Mouse (Mus musculus) CH12.LX (cell line): ENCODE results near the gene Hist1h2bj. TPM values are rescaled to one million over a fixed set of nuclear protein-coding genes. Genes with fewer than 3 reads are reported as not detected.

Experiments
- DNase-seq: peaks from one replicate; pipeline ENCODE4 v3.0.0-alpha.2; 2013; ENCODE audit errors: extremely low read depth
- H3K27ac ChIP-seq: 2 replicates; pipeline ENCODE4 v1.5.1; 2012; ENCODE audit warnings: low read depth, mild to moderate bottlenecking, control low read depth, moderate library complexity; ENCODE audit not compliant: insufficient read depth
- H3K27me3 ChIP-seq: replicated peaks from 2 replicates; pipeline ENCODE3; 2012; ENCODE audit warnings: inconsistent platforms
- H3K36me3 ChIP-seq, 2 experiments: replicated peaks in 1 of 2; 2 replicates each; pipeline versions ENCODE3 to v1.6.1; 2012; ENCODE audit warnings: inconsistent platforms in 1 of 2, low read length in 1 of 2, mild to moderate bottlenecking in 1 of 2, mixed read lengths in 1 of 2, moderate library complexity in 1 of 2; ENCODE audit not compliant: control insufficient read depth in 1 of 2, insufficient read depth in 1 of 2
- H3K4me1 ChIP-seq, 2 experiments: 2 replicates each; pipeline ENCODE4 v1.6.1; 2012; ENCODE audit warnings: inconsistent platforms in 1 of 2, moderate library complexity in 1 of 2; ENCODE audit not compliant: insufficient read depth in 2 of 2, control insufficient read depth in 1 of 2
- H3K4me2 ChIP-seq: 2 replicates; pipeline ENCODE4 v1.6.1; 2012; ENCODE audit warnings: low read depth, mild to moderate bottlenecking, control low read depth; ENCODE audit not compliant: poor library complexity, insufficient read depth, severe bottlenecking
- H3K4me3 ChIP-seq, 3 experiments: fragments of 150-350 bp in 1 of 3; sonication (generic) in 1 of 3; replicated peaks in 1 of 3; 2 replicates each; pipeline versions ENCODE3 to v1.5.1; 2011 to 2012; ENCODE audit warnings: low read depth in 2 of 3, low read length in 2 of 3, mild to moderate bottlenecking in 2 of 3, moderate library complexity in 2 of 3, control low read depth in 1 of 3, improper control_type of control experiment in 1 of 3, inconsistent platforms in 1 of 3, mixed read lengths in 1 of 3; ENCODE audit not compliant: poor library complexity in 1 of 3
- H3K79me2 ChIP-seq: replicated peaks from 2 replicates; pipeline ENCODE4 v1.6.1; 2012; ENCODE audit warnings: mild to moderate bottlenecking, moderate library complexity; ENCODE audit not compliant: control insufficient read depth, poor library complexity, insufficient read depth, severe bottlenecking; ENCODE audit errors: extremely low read depth
- H3K9ac ChIP-seq: 2 replicates; pipeline ENCODE4 v1.6.1; 2012; ENCODE audit warnings: low read depth, mild to moderate bottlenecking, control low read depth, moderate library complexity; ENCODE audit not compliant: insufficient read depth
- H3K9me3 ChIP-seq: replicated peaks from 2 replicates; pipeline ENCODE3; 2012; ENCODE audit warnings: low read length, inconsistent platforms, mixed read lengths
- CHD2 ChIP-seq: IDR thresholded peaks from 2 replicates; pipeline ENCODE4 v1.6.1; 2011; ENCODE audit warnings: low read length, improper control_type of control experiment
- E2F4 ChIP-seq: IDR thresholded peaks from 2 replicates; pipeline ENCODE4 v1.6.1; 2011; ENCODE audit warnings: low read depth, low read length, improper control_type of control experiment; ENCODE audit not compliant: insufficient replicate concordance
- ETS1 ChIP-seq: conservative IDR thresholded peaks from 2 replicates; pipeline ENCODE4 v1.6.1; 2012; ENCODE audit warnings: low read depth, mild to moderate bottlenecking, inconsistent platforms, low read length, improper control_type of control experiment, moderate library complexity
- GABPA ChIP-seq: IDR thresholded peaks from 2 replicates; pipeline ENCODE4 v1.6.1; 2012; ENCODE audit warnings: low read depth, low read length, improper control_type of control experiment, inconsistent platforms; ENCODE audit not compliant: insufficient replicate concordance
- IRF4 ChIP-seq: IDR thresholded peaks from 2 replicates; pipeline ENCODE4 v1.6.1; 2014; ENCODE audit warnings: low read depth, mild to moderate bottlenecking, inconsistent platforms, low read length, improper control_type of control experiment
- MAFK ChIP-seq: IDR thresholded peaks from 2 replicates; pipeline ENCODE4 v1.6.1; 2011; ENCODE audit warnings: low read length, improper control_type of control experiment; ENCODE audit not compliant: insufficient replicate concordance
- MAX ChIP-seq: IDR thresholded peaks from 2 replicates; pipeline ENCODE4 v1.6.1; 2011; ENCODE audit warnings: low read length, improper control_type of control experiment
- MAZ ChIP-seq: IDR thresholded peaks from 2 replicates; pipeline ENCODE4 v1.6.1; 2012; ENCODE audit warnings: low read depth, mild to moderate bottlenecking, inconsistent platforms, low read length, improper control_type of control experiment, moderate library complexity
- MEF2A ChIP-seq: IDR thresholded peaks from 2 replicates; pipeline ENCODE4 v1.6.1; 2014; ENCODE audit warnings: low read depth, mild to moderate bottlenecking, inconsistent platforms, low read length, improper control_type of control experiment, borderline replicate concordance
- NELFE ChIP-seq: IDR thresholded peaks from 2 replicates; pipeline ENCODE4 v1.6.1; 2011; ENCODE audit warnings: low read depth, low read length, improper control_type of control experiment
- NRF1 ChIP-seq: IDR thresholded peaks from 2 replicates; pipeline ENCODE4 v1.6.1; 2014; ENCODE audit warnings: low read depth, mild to moderate bottlenecking, inconsistent platforms, low read length, improper control_type of control experiment, moderate library complexity
- POLR2A ChIP-seq: IDR thresholded peaks from 2 replicates; pipeline ENCODE4 v1.6.1; 2011; ENCODE audit warnings: low read depth, mild to moderate bottlenecking, improper control_type of control experiment, low read length
- POLR2AphosphoS2 ChIP-seq: IDR thresholded peaks from 2 replicates; pipeline ENCODE4 v1.6.1; 2011; ENCODE audit warnings: low read depth, low read length, improper control_type of control experiment
- RCOR1 ChIP-seq: conservative IDR thresholded peaks from 2 replicates; pipeline ENCODE4 v1.6.1; 2012; ENCODE audit warnings: low read depth, mild to moderate bottlenecking, inconsistent platforms, low read length, improper control_type of control experiment
- SIN3A ChIP-seq: IDR thresholded peaks from 2 replicates; pipeline ENCODE4 v1.6.1; 2012; ENCODE audit warnings: low read length, improper control_type of control experiment, inconsistent platforms
- TCF12 ChIP-seq: IDR thresholded peaks from 2 replicates; pipeline ENCODE4 v1.6.1; 2014; ENCODE audit warnings: low read depth, mild to moderate bottlenecking, inconsistent platforms, low read length, improper control_type of control experiment
- UBTF ChIP-seq: IDR thresholded peaks from 2 replicates; pipeline ENCODE4 v1.6.1; 2012; ENCODE audit warnings: low read depth, mild to moderate bottlenecking, inconsistent platforms, low read length, improper control_type of control experiment, moderate library complexity
- USF1 ChIP-seq: IDR thresholded peaks from 2 replicates; pipeline ENCODE4 v1.6.1; 2014; ENCODE audit warnings: low read depth, mild to moderate bottlenecking, inconsistent platforms, low read length, improper control_type of control experiment
- ZKSCAN1 ChIP-seq: IDR thresholded peaks from 2 replicates; pipeline ENCODE4 v1.6.1; 2012; ENCODE audit warnings: low read depth, inconsistent platforms, low read length, improper control_type of control experiment, borderline replicate concordance
- ZMIZ1 ChIP-seq: IDR thresholded peaks from 2 replicates; pipeline ENCODE4 v1.6.1; 2012; ENCODE audit warnings: low read depth, mild to moderate bottlenecking, inconsistent platforms, low read length, improper control_type of control experiment
- ZNF384 ChIP-seq: IDR thresholded peaks from 2 replicates; pipeline ENCODE4 v1.6.1; 2012; ENCODE audit warnings: low read depth, low read length, improper control_type of control experiment, inconsistent platforms
- dilution Hi-C: fragments of 300-500 bp; cut with MboI; formaldehyde crosslinking; loops from 2 replicates; pipeline ENCODE4 v1.14.3; 2020; ENCODE audit warnings: low sequenced_read_pairs; ENCODE audit not compliant: extremely low pct_unique_long_range_greater_than_20kb, extremely low pct_ligation_motif_present
- in situ Hi-C: fragments of 300-500 bp; cut with MboI; formaldehyde crosslinking; loops from 3 replicates; pipeline ENCODE4 v1.14.3; 2019; ENCODE audit warnings: low sequenced_read_pairs, low pct_ligation_motif_present, low pct_unique_long_range_greater_than_20kb, mixed read lengths
- polyA plus RNA-seq: library from polyadenylated mRNA; unstranded; fragments of >175 nt; gene quantifications from 2 replicates; pipeline ENCODE4 v1.2.1, GENCODE M21; 2012; ENCODE audit warnings: low read depth; ENCODE audit not compliant: insufficient read length
- total RNA-seq, 2 experiments: library from RNA; depleted of rRNA; stranded (reverse); fragments of 300-350 nt in 1 of 2; fragments of >200 nt in 1 of 2; gene quantifications; 2 replicates each; pipeline ENCODE4 v1.2.3; 2012 to 2014

The Hist1h2bj gene
- total and polyA plus RNA-seq, 3 experiments: 2.5 to 1,790 (median 23.8) TPM

- no peak overlapping the region for H3K4me3 ChIP-seq
- TF ChIP-seq USF1 (no peak), ETS1 (no peak), GABPA (no peak), ZMIZ1 (no peak), SIN3A (no peak), NRF1 (no peak), CHD2 (no peak), MAZ (no peak), POLR2AphosphoS2 (no peak), E2F4 (no peak)
- no peak for DNase-seq
- no peak overlapping the region for H3K27ac ChIP-seq
- H3K9ac ChIP-seq: no peak overlapping the region
- peaks cover 35% of the 10 kb centered on the region for H3K27me3 ChIP-seq
- no peaks in the 10 kb centered on the region for H3K36me3 ChIP-seq
- no peaks in the 10 kb centered on the region for H3K9me3 ChIP-seq
- no peaks in the 10 kb centered on the region for H3K79me2 ChIP-seq
- no peak overlapping the region; the same call in 1 of the 2 replicates for H3K4me2 ChIP-seq
- in situ Hi-C loops (no loop called here), dilution Hi-C loops (no loop called here)
- H3K4me1 ChIP-seq: peaks cover 6 to 31% of the 10 kb centered on the region in 2 experiments
Measured at GRCm38 (mm10) chr13:21997821-21998220, 45.2 kb upstream of the Hist1h2bj start.

GRCm38 (mm10) chr13:21998412-21998811 lies 44.6 kb upstream of the Hist1h2bj start:
- no peak for DNase-seq
- dilution Hi-C loops (no loop called here), in situ Hi-C loops (no loop called here)
- Histone ChIP-seq H3K79me2 (no peaks in the 10 kb centered on the region), H3K4me2 (no peak overlapping the region), H3K36me3 (no peaks in the 10 kb centered on the region), H3K4me3 (no peak overlapping the region), H3K4me1 (peaks cover 6 to 31% of the 10 kb centered on the region in 2 experiments), H3K9me3 (no peaks in the 10 kb centered on the region), H3K27ac (no peak overlapping the region), H3K9ac (no peak overlapping the region), H3K27me3 (peaks cover 41% of the 10 kb centered on the region)
- TF ChIP-seq ZNF384 (peak; percentile 55), RCOR1 (no peak)

DNA sequence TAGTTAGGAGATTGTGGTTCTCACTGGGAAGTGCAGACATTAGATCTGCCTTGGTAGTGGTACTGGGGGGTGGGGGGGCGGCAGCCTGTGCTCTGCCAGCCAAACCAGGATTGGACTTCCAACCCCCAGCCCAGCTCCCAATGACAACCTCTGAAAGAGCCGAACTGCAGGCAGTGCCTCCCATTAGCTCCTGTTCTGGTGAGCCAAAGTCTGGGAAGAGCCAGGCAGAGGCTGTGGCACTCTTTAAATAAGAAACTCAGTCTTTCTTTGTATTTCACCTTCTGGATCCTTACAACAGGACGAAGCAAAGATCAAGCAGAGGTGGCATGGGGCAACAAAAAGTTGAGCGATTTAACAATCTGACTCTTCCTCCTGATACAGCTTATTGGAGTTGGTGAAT lies 43.9 kb upstream of the Hist1h2bj start:
- H3K4me3 ChIP-seq: no peak overlapping the region
- peaks cover 48% of the 10 kb centered on the region for H3K27me3 ChIP-seq
- TF ChIP-seq IRF4 (no peak), MAX (no peak), UBTF (no peak), E2F4 (no peak), NELFE (no peak), POLR2A (no peak), TCF12 (no peak), MEF2A (no peak), MAFK (no peak), ZKSCAN1 (no peak), NRF1 (no peak)
- TF ChIP-seq, all 38 proteins: peak for 0
- dilution Hi-C loops: no loop called here
- no peaks in the 10 kb centered on the region for H3K79me2 ChIP-seq
- no peak overlapping the region for H3K9ac ChIP-seq
- peaks cover 6 to 28% of the 10 kb centered on the region in 2 experiments for H3K4me1 ChIP-seq
- in situ Hi-C loops: no loop called here
- H3K27ac ChIP-seq: no peak overlapping the region
- no peaks in the 10 kb centered on the region for H3K9me3 ChIP-seq
- H3K36me3 ChIP-seq: no peaks in the 10 kb centered on the region
- H3K4me2 ChIP-seq: no peak overlapping the region
- no peak for DNase-seq
